Mouse (Mus musculus): Measurements from ENCODE around the gene Acadm.

GRCm38 (mm10) chr3:153975060-153975459 is 30.6 kb upstream of the Acadm start:
- TF ChIP-seq CTCF (conservative IDR thresholded peaks at IDR 0.05 in 1 of 2, IDR thresholded peaks at IDR 0.05 in 1 of 2; ENCODE audit: low read depth in 2 of 2, low read length in 2 of 2) (no peak), PAX5 (IDR thresholded peaks at IDR 0.05; ENCODE audit: low read length) (no peak), UBTF (IDR thresholded peaks at IDR 0.05; ENCODE audit: low read depth, low read length) (no peak), SMC3 (IDR thresholded peaks at IDR 0.05; ENCODE audit: low read depth, low read length) (no peak), BHLHE40 (IDR thresholded peaks at IDR 0.05; ENCODE audit: low read depth, low read length) (no peak), ZC3H11A (IDR thresholded peaks at IDR 0.05; ENCODE audit: low read depth, low read length) (no peak), TCF12 (IDR thresholded peaks at IDR 0.05; ENCODE audit: low read depth, low read length) (no peak), CHD1 (IDR thresholded peaks at IDR 0.05; ENCODE audit: low read depth, low read length) (no peak), EP300 (IDR thresholded peaks at IDR 0.05; ENCODE audit: low read length) (no peak)
